In the genomic region with DNA sequence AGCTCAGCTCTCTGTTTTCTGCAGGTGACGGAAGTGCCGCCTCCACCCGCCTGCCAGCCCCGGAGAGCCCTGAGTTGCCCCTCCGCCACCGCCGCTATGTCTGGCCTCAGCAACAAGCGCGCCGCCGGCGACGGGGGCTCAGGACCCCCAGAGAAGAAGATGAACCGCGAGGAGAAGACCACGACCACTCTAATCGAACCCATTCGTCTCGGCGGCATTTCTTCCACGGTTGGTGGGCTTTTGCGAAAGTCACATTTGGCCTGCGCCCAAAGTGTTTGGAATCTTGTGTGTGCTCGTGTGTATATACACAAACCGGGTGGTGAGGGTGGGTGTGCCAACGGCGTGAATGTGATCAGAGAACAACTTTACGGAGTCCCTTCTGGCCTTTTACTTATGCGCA, we compare ENCODE assay signal across 8 mouse cellular contexts. TPM values are rescaled to one million over a fixed set of nuclear protein-coding genes. Genes with fewer than 3 reads are reported as not detected.
DNase-seq lines count a peak whose midpoint lies in the region; ATAC-seq and TF ChIP-seq lines count a peak whose summit lies in the region.

No protein-coding gene starts in this region.

- peak overlapping the region; percentile 72 for H3K9ac ChIP-seq in heart, adult 2 months (ENCODE audit: low read depth, low read length)
- H3K9ac ChIP-seq in liver, embryonic 12.5 days: peak overlapping the region; percentile 90

- H3K27me3 ChIP-seq in heart, adult 2 months (ENCODE audit: control insufficient read depth, insufficient read depth, low read length): no peaks in the 10 kb centered on the region
- H3K27me3 ChIP-seq in forebrain, embryonic 10.5 days (ENCODE audit: poor library complexity, severe bottlenecking): no peaks in the 10 kb centered on the region
- H3K27me3 ChIP-seq in liver, embryonic 12.5 days (replicated peaks): no peaks in the 10 kb centered on the region

- peak; percentile 30 for ATAC-seq in liver, embryonic 12.5 days

- peak overlapping the region; percentile 75 for H3K27ac ChIP-seq in heart, adult 2 months
- peak overlapping the region; percentile 90 for H3K27ac ChIP-seq in forebrain, embryonic 10.5 days
- H3K27ac ChIP-seq in liver, embryonic 12.5 days: peak overlapping the region; percentile 80

- no peak for TF ChIP-seq EP300 in heart, adult 2 months (IDR thresholded peaks at IDR 0.05; ENCODE audit: insufficient read depth, low read depth, low read length)

- WGBS in heart, adult 2 months: 3% methylated on average over 29 of the region's 29 CpGs
- WGBS in forebrain, embryonic 10.5 days: 6% methylated on average over 29 of the region's 29 CpGs
- WGBS in liver, embryonic 12.5 days (ENCODE audit: insufficient replicate concordance): 3% methylated on average over 29 of the region's 29 CpGs

- peak overlapping the region; percentile 96 for H3K4me3 ChIP-seq in heart, adult 2 months
- H3K4me3 ChIP-seq in forebrain, embryonic 10.5 days: peak overlapping the region; percentile 74
- peak overlapping the region; percentile 91 for H3K4me3 ChIP-seq in liver, embryonic 12.5 days

- TF ChIP-seq POLR2A in heart, adult 2 months (IDR thresholded peaks at IDR 0.05; ENCODE audit: insufficient read depth, low read depth, low read length): no peak

- intact Hi-C loops in heart, adult 2 months (cut with DNase I): loop anchor here (2.0 to 5.0 kb wide), 4 partner anchors 16 to 178 kb away; partner anchors contain the start of genes Bcl7c, Orai3, Phkg2 and Srcap

- H3K4me2 ChIP-seq in liver, embryonic 12.5 days: peak overlapping the region; percentile 79

- DNase-seq in heart, adult 2 months: no peak
- DNase-seq in heart, postnatal 4 days: no peak
- peak; percentile 15 for DNase-seq in 416B (ENCODE audit: low read depth)
- no peak for DNase-seq in forebrain, embryonic 10.5 days (ENCODE audit: extremely low spot score, low spot score)
- DNase-seq in embryo, embryonic 11 days: no peak
- DNase-seq in urinary bladder, postnatal 14 days (ENCODE audit: low spot score): no peak
- no peak for DNase-seq in gastrocnemius, adult 8-10 months (ENCODE audit: low spot score in 2 of 2)

- H3K4me1 ChIP-seq in heart, adult 2 months (ENCODE audit: control insufficient read depth, insufficient read depth, low read length): peaks cover 8% of the 10 kb centered on the region
- H3K4me1 ChIP-seq in forebrain, embryonic 10.5 days: peaks cover 24% of the 10 kb centered on the region
- peaks cover 51% of the 10 kb centered on the region for H3K4me1 ChIP-seq in liver, embryonic 12.5 days

- no peak for TF ChIP-seq CTCF in heart, adult 2 months (IDR thresholded peaks at IDR 0.05)

- H3K9me3 ChIP-seq in forebrain, embryonic 10.5 days: no peaks in the 10 kb centered on the region
- no peaks in the 10 kb centered on the region for H3K9me3 ChIP-seq in liver, embryonic 12.5 days (replicated peaks)

- H3K36me3 ChIP-seq in heart, adult 2 months (ENCODE audit: control insufficient read depth, insufficient read depth, low read length): no peaks in the 10 kb centered on the region
- H3K36me3 ChIP-seq in forebrain, embryonic 10.5 days (replicated peaks): peaks cover 69% of the 10 kb centered on the region
- peaks cover 58% of the 10 kb centered on the region for H3K36me3 ChIP-seq in liver, embryonic 12.5 days

- H3K79me2 ChIP-seq in heart, adult 2 months (replicated peaks; ENCODE audit: control insufficient read depth, insufficient read depth, low read length): no peaks in the 10 kb centered on the region

RNA-seq across cellular contexts. Expression of gene Rnf40, which starts 0.3 kb away (rescaled TPM):
- total RNA-seq in heart, adult 2 months (2021): 10 to 100 TPM; 41.0 to 44.8 TPM
- 18.2 and 27.3 TPM in 2 replicates for polyA plus RNA-seq in heart, adult 2 months (2012; rRNA removed)
- 10 to 100 TPM; 47.8 to 49.7 TPM for total RNA-seq in heart, postnatal 4 days (2021)
- polyA plus RNA-seq in forebrain, embryonic 10.5 days (2016; fragmentation: Nextera tagmentation; extraction: Ambion mirVana): 60.5 and 62.8 TPM in 2 replicates
- 36.3 and 36.9 TPM in 2 replicates for polyA plus RNA-seq in liver, embryonic 12.5 days (2016; fragmentation: Nextera tagmentation; extraction: Ambion mirVana)
- total RNA-seq in gastrocnemius, adult 8-10 months (2022): 10 to 100 TPM; 28.6 to 32.3 (median 30.6) TPM

RNA-seq across cellular contexts. Expression of gene Ccdc189, which starts 0.5 kb away (rescaled TPM):
- total RNA-seq in heart, adult 2 months (2021): 10 to 100 TPM; 10.4 to 11.7 TPM
- polyA plus RNA-seq in heart, adult 2 months (2012; rRNA removed): 10.6 and 11.4 TPM in 2 replicates
- total RNA-seq in heart, postnatal 4 days (2021): 1 to 10 TPM; 6.5 to 9.2 TPM
- polyA plus RNA-seq in forebrain, embryonic 10.5 days (2016; fragmentation: Nextera tagmentation; extraction: Ambion mirVana): 12.2 and 12.8 TPM in 2 replicates
- polyA plus RNA-seq in liver, embryonic 12.5 days (2016; fragmentation: Nextera tagmentation; extraction: Ambion mirVana): 7.9 and 8.8 TPM in 2 replicates
- total RNA-seq in gastrocnemius, adult 8-10 months (2022): 1 to 10 TPM; 2.0 to 2.6 (median 2.2) TPM

RNA-seq across cellular contexts. Expression of gene Phkg2, which starts 15.8 kb away (rescaled TPM):
- total RNA-seq in heart, adult 2 months (2021): 10 to 100 TPM; 13.9 to 17.5 TPM
- 30.1 and 40.1 TPM in 2 replicates for polyA plus RNA-seq in heart, adult 2 months (2012; rRNA removed)
- total RNA-seq in heart, postnatal 4 days (2021): 10 to 100 TPM; 18.1 to 19.4 TPM
- polyA plus RNA-seq in forebrain, embryonic 10.5 days (2016; fragmentation: Nextera tagmentation; extraction: Ambion mirVana): 42.4 and 45.0 TPM in 2 replicates
- polyA plus RNA-seq in liver, embryonic 12.5 days (2016; fragmentation: Nextera tagmentation; extraction: Ambion mirVana): 23.1 and 26.7 TPM in 2 replicates
- total RNA-seq in gastrocnemius, adult 8-10 months (2022): 10 to 100 TPM in 1 of 4 experiments, 1 to 10 TPM in 3; 8.0 to 10.6 (median 8.4) TPM

RNA-seq across cellular contexts. Expression of gene Zfp629, which starts 26.7 kb away (rescaled TPM):
- 10 to 100 TPM; 17.7 to 24.9 TPM for total RNA-seq in heart, adult 2 months (2021)
- 12.5 and 20.9 TPM in 2 replicates for polyA plus RNA-seq in heart, adult 2 months (2012; rRNA removed)
- 10 to 100 TPM; 31.8 to 38.0 TPM for total RNA-seq in heart, postnatal 4 days (2021)
- polyA plus RNA-seq in forebrain, embryonic 10.5 days (2016; fragmentation: Nextera tagmentation; extraction: Ambion mirVana): 30.6 and 33.0 TPM in 2 replicates
- polyA plus RNA-seq in liver, embryonic 12.5 days (2016; fragmentation: Nextera tagmentation; extraction: Ambion mirVana): 3.3 and 3.8 TPM in 2 replicates
- total RNA-seq in gastrocnemius, adult 8-10 months (2022): 1 to 10 TPM; 6.8 to 7.8 (median 7.4) TPM

RNA-seq across cellular contexts. Expression of gene Tmem265, which starts 27.7 kb away (rescaled TPM):
- not detected for total RNA-seq in heart, adult 2 months (2021)
- polyA plus RNA-seq in heart, adult 2 months (2012; rRNA removed): not detected in 2 replicates
- total RNA-seq in heart, postnatal 4 days (2021): under 1 TPM in 1 of 2 experiments, not detected in 1; 0.45 TPM
- 6.2 TPM in 2 replicates for polyA plus RNA-seq in forebrain, embryonic 10.5 days (2016; fragmentation: Nextera tagmentation; extraction: Ambion mirVana)
- 1.7 and 2.9 TPM in 2 replicates for polyA plus RNA-seq in liver, embryonic 12.5 days (2016; fragmentation: Nextera tagmentation; extraction: Ambion mirVana)
- not detected for total RNA-seq in gastrocnemius, adult 8-10 months (2022)
